Mouse (Mus musculus) neural tube, embryonic 10.5 days (tissue): ENCODE data around the gene Ip6k3.

Experiments used
- DNase-seq: peaks from one replicate; pipeline ENCODE4 v3.0.0-alpha.2; 2017; ENCODE audit warnings: low spot score; ENCODE audit errors: extremely low spot score

The Ip6k3 gene

GRCm38 (mm10) chr17:27152976-27153723 is 14.4 kb downstream of the Ip6k3 start:
- DNase-seq, result no peak

DNA sequence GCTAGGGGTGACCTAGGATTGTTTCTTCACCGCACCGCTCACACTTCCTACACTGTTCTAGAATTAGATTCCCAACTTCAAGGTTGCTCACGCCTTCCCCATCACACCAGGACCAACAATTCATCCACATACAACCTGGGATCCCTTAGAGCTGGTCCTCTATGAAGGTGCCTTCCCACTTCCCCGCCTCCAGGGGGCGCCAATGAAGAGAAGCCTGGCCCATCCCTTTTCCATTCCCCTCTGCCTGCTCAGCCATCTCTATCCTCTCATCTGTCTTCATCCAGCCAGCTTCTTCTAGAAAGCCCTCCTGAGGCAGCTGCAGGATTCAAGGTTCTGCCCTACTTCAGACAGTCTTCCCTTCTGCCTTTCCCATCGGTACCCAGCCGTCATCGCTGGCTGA is 16.2 kb downstream of the Ip6k3 start:
- no peak for DNase-seq

DNA sequence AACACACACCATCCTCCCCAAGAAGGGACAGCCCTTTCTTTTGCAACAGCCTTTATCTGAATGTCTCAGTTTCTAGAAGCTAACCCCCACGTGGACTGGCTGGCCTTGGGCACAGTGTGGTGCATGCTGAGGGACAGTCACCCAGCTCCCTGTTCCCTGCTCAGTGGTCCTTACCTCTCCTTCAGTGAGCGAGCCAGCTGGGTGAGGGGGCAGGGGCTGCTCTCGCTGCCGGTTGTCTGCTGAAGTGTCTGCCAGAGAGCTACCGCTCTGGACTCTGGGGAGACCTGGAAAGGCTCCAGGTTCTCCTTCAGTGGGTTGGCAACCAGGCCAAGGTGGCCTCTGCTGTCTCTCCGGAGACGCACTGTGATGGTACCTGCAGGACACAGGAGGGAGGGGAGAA is 16.7 kb downstream of the Ip6k3 start:
- no peak for DNase-seq

DNA sequence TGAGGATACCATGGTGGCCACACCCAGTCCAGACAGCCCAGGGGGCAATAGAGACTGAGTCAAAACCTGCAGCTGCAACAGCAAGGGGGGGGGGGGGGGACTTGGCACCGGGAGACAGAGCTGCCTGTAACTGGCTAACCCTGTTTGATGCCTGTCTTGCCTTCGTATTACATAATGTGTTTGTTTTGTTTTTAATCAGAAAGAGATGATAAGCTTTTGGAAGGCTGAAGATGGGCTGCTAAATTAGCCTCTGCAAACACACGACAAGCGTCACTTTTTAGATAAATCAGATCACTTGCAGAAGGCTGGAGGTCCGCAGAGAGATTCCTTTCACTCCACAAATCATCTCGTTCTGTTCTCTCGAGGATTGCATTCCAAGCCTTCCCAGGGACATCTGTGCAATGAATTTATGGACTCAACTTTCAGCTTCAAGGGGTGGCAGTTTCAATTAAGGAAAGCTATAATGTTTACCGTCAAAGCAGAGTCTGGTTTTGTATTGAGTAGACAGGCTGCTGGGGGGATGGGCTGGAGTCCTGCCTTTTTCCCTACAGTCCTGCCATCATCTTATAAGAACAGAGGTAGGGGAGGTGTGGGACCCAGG is 21.2 kb downstream of the Ip6k3 start:
- DNase-seq, result peak; percentile 40

DNA sequence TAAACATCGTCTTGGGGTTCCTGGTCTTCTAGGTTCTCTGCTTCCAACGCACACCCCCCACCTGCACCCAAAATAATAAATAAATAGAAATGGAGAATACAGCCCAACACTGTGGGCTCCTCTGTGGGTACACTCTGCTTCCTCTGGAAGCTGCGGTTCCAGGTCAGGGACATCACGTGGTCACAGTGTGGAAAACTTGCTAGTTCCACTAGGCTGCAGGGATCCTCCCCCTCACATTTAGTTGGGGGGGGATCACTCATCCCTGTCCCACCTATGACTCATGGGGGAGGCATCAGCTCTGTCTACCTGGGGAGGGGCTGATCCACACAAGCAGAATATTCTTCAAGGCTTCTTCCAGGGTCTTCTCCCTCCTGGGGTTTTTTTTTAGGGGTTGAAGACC is 23.4 kb downstream of the Ip6k3 start:
- no peak for DNase-seq

- DNase-seq, result no peak
These were observed 25.6 kb downstream of the Ip6k3 start for GRCm38 (mm10) chr17:27141971-27142450.

GRCm38 (mm10) chr17:27140262-27140661 is 27.3 kb downstream of the Ip6k3 start:
- no peak for DNase-seq

- no peak for DNase-seq
These were observed 28.3 kb downstream of the Ip6k3 start for GRCm38 (mm10) chr17:27139304-27139703.

DNA sequence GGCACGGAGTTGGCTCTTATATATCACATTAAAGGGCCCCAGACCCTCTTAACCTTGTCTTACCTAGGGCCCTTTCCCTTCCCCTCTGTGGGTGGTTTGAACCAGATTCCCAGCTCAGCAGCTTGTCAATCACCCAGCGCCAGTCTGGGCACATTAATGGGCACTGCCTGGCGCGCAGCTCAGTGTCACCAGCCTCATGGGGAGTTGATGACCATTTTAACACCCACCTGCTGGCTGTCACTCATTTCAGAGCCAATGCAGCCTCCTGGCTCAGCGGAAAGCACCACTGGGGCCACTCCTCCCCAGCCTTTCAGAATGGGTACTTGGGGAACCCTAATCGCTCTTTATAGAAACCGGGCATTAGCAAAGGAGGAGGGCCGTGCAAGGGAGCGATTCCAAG is 29.2 kb downstream of the Ip6k3 start:
- DNase-seq, result no peak

GRCm38 (mm10) chr17:27134715-27135114 is 32.9 kb downstream of the Ip6k3 start:
- DNase-seq, result no peak

DNA sequence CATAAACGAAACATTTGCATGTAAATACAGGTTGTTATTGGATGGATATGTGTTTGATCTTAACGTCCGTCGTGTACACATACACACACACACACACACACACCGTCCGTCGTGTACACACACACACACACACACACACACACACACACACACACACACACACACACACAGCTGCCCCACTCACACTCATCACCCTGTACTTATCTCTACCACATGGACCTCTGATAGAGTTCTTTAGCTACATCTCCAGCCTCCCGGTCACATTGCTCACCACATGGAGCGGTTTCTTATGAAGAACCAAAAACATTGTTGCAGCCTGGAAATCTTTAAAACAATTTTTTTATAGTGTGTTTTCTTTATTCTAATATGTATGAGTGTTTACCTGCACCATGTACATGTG is 33.4 kb downstream of the Ip6k3 start:
- no peak for DNase-seq

- DNase-seq, result peak; percentile 98
These were observed 33.9 kb downstream of the Ip6k3 start, which contains the start of gene Uqcc2 for GRCm38 (mm10) chr17:27133551-27134141. Uqcc2 (minus strand) TSS chr17:27133916.

- no peak for DNase-seq
These were observed 35.4 kb downstream of the Ip6k3 start for GRCm38 (mm10) chr17:27132238-27132637.

DNA sequence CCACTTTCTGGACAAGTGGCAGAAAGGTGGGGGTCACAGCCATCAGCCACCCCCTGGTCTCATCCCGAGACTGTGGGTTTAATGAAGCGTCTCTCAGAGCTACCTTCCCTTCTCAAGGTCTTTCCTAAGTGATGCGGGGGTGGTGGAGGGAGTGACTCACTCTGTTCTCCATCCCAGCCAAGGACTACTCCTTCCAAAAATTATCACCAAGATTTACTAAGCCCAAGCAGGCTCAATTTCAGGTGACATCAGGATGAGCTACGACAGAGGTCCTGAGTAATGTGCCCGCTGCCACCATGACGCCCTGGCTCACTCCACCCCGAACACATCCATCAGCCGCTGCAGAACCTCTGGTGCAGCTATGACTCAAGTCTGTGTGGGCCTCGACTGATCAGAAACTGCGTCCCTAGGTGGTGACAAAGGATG is 36.3 kb downstream of the Ip6k3 start:
- DNase-seq, result no peak

DNA sequence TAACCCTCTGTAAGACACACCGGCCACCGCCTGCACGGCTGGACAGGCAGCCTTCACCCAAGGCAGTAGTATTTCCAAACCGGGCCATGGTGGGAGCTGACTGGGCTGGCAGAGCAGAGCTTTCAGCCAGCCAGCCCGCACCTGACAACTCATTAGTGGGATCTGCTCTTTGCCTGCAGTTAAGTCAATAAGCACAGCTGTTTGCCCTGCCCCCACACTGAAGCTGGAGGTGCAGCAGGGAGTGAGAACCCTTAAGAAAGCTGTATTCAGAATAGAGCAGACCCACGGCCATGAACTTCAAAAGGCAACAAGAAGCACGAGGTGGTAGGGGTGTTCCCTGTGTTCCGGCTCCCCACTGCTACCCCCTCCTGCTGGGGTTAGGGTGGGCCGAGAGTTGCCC is 37.3 kb downstream of the Ip6k3 start:
- DNase-seq, result no peak

GRCm38 (mm10) chr17:27129819-27130218 is 37.8 kb downstream of the Ip6k3 start:
- DNase-seq, result no peak

GRCm38 (mm10) chr17:27129291-27129690 is 38.3 kb downstream of the Ip6k3 start:
- no peak for DNase-seq

DNA sequence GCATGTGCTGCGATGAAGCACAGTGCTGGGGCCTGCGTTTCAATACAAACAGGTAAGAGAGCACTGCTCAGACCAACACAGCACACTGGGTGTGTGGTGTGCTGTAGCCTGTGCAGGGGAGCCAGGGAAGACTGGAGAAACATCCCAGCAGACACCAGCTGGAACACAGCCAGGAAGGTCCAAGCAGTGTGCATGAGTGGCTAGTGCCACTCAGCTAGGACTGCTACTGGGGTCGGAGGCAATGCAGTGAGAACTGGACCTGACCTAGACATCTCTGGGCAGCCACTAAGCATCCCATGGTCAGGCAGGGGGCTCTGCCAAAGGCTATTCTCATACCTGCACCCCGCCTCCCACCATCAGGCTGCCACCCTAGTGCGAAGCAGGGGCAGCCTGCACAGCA is 39.4 kb downstream of the Ip6k3 start:
- DNase-seq, result no peak

DNA sequence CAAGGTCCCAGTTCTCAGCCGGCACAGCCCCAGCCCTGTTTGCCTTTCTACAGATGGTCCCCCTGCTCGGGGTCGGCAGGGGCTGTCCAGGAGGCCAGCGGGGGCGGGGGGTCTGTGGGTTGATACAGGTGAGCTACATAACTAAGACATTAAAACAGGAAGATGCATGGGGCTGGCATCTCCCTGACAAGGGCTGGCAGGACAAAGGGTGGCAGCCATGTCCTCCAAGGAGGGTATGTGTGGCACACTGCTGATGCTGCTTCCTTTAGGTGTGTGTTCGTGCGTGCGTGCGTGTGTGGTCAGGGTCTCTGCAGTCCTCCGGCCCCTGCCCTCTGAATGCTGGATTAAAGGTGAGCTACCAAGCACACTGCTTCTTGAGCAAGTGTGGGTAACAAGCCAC is 40.6 kb downstream of the Ip6k3 start:
- DNase-seq, result no peak

DNA sequence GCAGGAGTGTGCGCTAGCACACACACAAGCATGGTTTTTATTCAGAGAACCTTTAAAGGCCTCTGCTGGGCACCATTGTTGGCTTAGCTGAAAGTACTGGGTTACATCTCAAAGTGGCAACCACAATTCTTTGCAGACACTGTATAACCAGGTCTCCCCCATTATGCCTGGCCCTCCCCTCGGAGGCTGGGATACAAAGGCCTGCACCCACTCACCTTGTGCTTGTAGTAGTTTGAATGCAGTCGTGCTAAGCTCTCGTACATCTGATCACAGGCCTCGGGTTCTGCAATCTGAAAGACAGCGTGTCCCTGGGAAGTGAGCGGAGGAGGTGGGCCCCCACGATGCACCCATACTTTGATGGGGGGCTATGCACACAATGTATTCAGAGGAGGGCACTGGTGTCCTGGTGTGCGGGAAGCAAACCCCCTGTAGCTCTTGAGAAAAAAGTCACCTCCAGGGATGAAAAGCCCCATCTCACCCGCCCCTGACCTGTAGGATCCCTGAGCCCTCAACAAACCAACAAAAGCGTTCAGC is 41.9 kb downstream of the Ip6k3 start:
- no peak for DNase-seq

GRCm38 (mm10) chr17:27125185-27125584 is 42.4 kb downstream of the Ip6k3 start:
- peak; percentile 81 for DNase-seq

GRCm38 (mm10) chr17:27123813-27124375 is 43.7 kb downstream of the Ip6k3 start:
- DNase-seq, result no peak
